Mouse (Mus musculus): ENCODE results near the gene Bicc1. TPM values are rescaled to one million over a fixed set of nuclear protein-coding genes. Genes with fewer than 3 reads are reported as not detected.

Gene Bicc1
- polyA plus RNA-seq, 1 experiment from 2014 or later, result 3.5 TPM

DNA sequence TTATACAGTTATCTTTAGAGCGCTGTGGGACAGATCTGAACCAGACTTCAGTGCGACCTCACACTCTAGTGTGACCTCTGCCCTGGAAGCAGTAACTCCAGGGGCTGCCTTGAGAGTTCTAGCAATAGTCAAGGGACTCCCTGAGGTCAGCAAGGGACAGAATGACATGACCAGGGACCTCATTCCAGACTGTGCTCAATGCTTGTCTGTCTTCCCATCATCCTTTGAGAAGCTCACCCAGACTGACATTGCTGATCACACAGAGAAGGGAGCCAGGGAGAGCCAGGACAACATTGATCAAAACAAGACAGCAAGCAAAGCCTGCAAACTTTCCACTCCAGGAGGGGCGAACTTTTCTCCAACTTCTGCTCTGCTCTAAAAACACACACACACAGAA is 38.7 kb downstream of the Bicc1 start:
- no peaks in the 10 kb centered on the region; the same call in 1 of the 2 replicates for H3K4me1 ChIP-seq (ENCODE audit: control insufficient read depth, low read depth, low read length)
- no peak overlapping the region for H3K4me2 ChIP-seq (ENCODE audit: low read depth, low read length)
- H3K27me3 ChIP-seq (ENCODE audit: control insufficient read depth, insufficient read depth, low read depth, low read length), result no peaks in the 10 kb centered on the region
- H3K9ac ChIP-seq (ENCODE audit: low read depth, low read length), result no peak overlapping the region
- H3K4me3 ChIP-seq (ENCODE audit: low read depth, low read length), result no peak overlapping the region
- ATAC-seq (ENCODE audit: low read depth), result no peak
- no peaks in the 10 kb centered on the region for H3K36me3 ChIP-seq (ENCODE audit: control insufficient read depth, insufficient read depth)
- H3K27ac ChIP-seq (ENCODE audit: low read length), result no peak overlapping the region
- 63% methylated on average over 3 of the region's 3 CpGs for WGBS (ENCODE audit: insufficient replicate concordance)
- no peaks in the 10 kb centered on the region for H3K9me3 ChIP-seq (replicated peaks; ENCODE audit: control insufficient read depth, low read length)

DNA sequence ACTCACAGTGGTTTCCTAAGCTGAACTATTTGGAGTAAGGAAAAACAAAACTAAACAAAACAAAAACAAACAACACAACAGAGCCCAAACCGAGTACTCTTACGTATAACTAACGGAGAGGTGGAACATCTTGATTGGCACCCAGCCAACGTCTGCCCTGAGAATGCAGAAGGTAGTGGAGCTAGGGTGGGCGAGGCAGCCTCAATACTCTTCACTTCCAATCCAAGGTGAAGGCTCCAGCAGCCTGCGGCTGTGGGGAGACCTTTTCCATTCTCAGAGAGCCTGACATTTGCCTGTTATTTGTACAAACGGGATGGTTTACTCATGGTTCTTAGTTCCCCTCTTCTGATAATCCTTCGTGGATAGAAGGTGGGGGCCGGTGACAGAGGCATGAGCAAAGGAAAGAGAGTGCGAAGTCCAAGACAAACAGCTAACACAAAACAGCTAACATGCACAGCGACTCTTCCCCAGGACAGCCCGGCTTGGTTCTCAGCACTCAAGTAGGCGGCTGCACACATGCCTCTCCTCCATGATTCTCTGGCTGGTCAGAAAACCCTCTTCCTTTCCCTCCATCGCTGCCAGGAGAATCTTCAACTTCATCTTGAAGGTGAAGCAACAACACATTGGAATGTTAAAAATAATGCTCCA is 39.3 kb downstream of the Bicc1 start:
- Histone ChIP-seq H3K36me3 (ENCODE audit: control insufficient read depth, insufficient read depth) (no peaks in the 10 kb centered on the region), H3K4me2 (ENCODE audit: low read depth, low read length) (no peak overlapping the region), H3K9me3 (replicated peaks; ENCODE audit: control insufficient read depth, low read length) (no peaks in the 10 kb centered on the region), H3K4me1 (ENCODE audit: control insufficient read depth, low read depth, low read length) (no peaks in the 10 kb centered on the region; the same call in 1 of the 2 replicates), H3K4me3 (ENCODE audit: low read depth, low read length) (no peak overlapping the region), H3K9ac (ENCODE audit: low read depth, low read length) (no peak overlapping the region), H3K27ac (ENCODE audit: low read length) (no peak overlapping the region), H3K27me3 (ENCODE audit: control insufficient read depth, insufficient read depth, low read depth, low read length) (no peaks in the 10 kb centered on the region)
- ATAC-seq (ENCODE audit: low read depth), result no peak
- 58% methylated on average over 14 of the region's 14 CpGs for WGBS (ENCODE audit: insufficient replicate concordance)

DNA sequence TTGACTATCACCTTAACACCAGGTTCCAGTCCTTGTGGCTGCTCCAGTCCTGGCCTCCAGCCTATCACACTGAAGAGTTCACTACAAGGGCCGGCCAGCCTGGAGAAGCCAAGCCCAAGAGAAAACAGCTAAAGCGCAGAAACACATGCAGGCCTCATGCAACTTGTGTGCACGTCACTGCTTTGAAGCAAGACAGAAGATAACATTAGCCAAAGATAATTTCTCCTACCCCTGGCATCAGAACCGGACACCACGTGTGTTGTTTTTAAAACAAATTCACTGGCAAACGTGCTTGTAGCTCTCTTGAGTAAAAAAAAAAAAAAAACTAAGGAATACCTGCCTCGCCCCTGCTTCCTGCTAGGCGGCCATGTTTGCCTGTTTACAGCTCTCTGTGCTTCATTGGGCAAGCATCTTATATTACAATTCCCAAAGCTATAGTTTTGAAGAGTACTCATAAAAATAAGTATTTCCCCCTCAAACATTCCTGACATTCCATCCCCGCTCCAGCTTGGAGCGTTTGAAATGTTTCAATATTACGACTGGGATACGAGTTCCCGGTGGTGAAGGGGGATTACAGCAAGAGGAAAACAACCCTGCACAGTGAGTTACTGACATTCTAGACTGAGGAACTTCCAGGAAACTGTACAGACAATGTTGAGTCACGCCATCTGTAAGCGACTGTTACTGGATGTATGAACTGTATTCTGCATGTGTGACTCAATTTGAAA is 40.2 kb downstream of the Bicc1 start:
- Histone ChIP-seq H3K36me3 (ENCODE audit: control insufficient read depth, insufficient read depth) (no peaks in the 10 kb centered on the region), H3K27me3 (ENCODE audit: control insufficient read depth, insufficient read depth, low read depth, low read length) (no peaks in the 10 kb centered on the region), H3K9ac (ENCODE audit: low read depth, low read length) (no peak overlapping the region), H3K4me2 (ENCODE audit: low read depth, low read length) (no peak overlapping the region), H3K4me1 (ENCODE audit: control insufficient read depth, low read depth, low read length) (no peaks in the 10 kb centered on the region; the same call in 1 of the 2 replicates), H3K9me3 (replicated peaks; ENCODE audit: control insufficient read depth, low read length) (no peaks in the 10 kb centered on the region), H3K4me3 (ENCODE audit: low read depth, low read length) (no peak overlapping the region), H3K27ac (ENCODE audit: low read length) (no peak overlapping the region)
- WGBS (ENCODE audit: insufficient replicate concordance), result 62% methylated on average over 15 of the region's 15 CpGs
- ATAC-seq (ENCODE audit: low read depth), result no peak

DNA sequence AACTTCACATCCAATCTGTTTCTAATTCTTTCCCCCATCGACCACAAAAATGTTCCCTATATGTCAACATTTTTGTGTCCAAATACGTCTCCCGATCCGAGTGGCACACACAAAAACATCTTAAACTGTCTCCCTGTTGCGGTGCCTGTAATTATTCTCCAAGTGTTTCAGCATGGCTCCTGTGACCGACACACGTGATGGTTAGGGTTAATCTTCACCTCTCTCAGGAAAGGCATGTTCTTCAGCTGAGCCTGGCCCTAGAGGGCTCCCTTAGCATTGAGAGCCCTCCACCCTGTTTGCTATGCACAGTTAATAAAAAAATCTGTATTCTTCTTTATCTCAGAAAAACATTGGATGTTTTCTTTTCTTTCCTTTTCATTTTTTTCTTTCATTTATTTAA is 41.7 kb downstream of the Bicc1 start:
- Histone ChIP-seq H3K9ac (ENCODE audit: low read depth, low read length) (no peak overlapping the region), H3K4me2 (ENCODE audit: low read depth, low read length) (no peak overlapping the region), H3K27ac (ENCODE audit: low read length) (no peak overlapping the region), H3K9me3 (replicated peaks; ENCODE audit: control insufficient read depth, low read length) (no peaks in the 10 kb centered on the region), H3K27me3 (ENCODE audit: control insufficient read depth, insufficient read depth, low read depth, low read length) (no peaks in the 10 kb centered on the region), H3K4me3 (ENCODE audit: low read depth, low read length) (no peak overlapping the region), H3K4me1 (ENCODE audit: control insufficient read depth, low read depth, low read length) (no peaks in the 10 kb centered on the region; the same call in 1 of the 2 replicates), H3K36me3 (ENCODE audit: control insufficient read depth, insufficient read depth) (no peaks in the 10 kb centered on the region)
- ATAC-seq (ENCODE audit: low read depth), result no peak
- 71% methylated on average over 7 of the region's 7 CpGs for WGBS (ENCODE audit: insufficient replicate concordance)

GRCm38 (mm10) chr10:71114260-71114920 is 45.1 kb downstream of the Bicc1 start:
- Histone ChIP-seq H3K4me2 (ENCODE audit: low read depth, low read length) (no peak overlapping the region), H3K9me3 (replicated peaks; ENCODE audit: control insufficient read depth, low read length) (no peaks in the 10 kb centered on the region), H3K4me3 (ENCODE audit: low read depth, low read length) (no peak overlapping the region), H3K9ac (ENCODE audit: low read depth, low read length) (no peak overlapping the region), H3K27me3 (ENCODE audit: control insufficient read depth, insufficient read depth, low read depth, low read length) (no peaks in the 10 kb centered on the region), H3K27ac (ENCODE audit: low read length) (no peak overlapping the region), H3K4me1 (ENCODE audit: control insufficient read depth, low read depth, low read length) (no peaks in the 10 kb centered on the region), H3K36me3 (ENCODE audit: control insufficient read depth, insufficient read depth) (no peaks in the 10 kb centered on the region)
- 60% methylated on average over 10 of the region's 10 CpGs for WGBS (ENCODE audit: insufficient replicate concordance)
- no peak for ATAC-seq (ENCODE audit: low read depth)

DNA sequence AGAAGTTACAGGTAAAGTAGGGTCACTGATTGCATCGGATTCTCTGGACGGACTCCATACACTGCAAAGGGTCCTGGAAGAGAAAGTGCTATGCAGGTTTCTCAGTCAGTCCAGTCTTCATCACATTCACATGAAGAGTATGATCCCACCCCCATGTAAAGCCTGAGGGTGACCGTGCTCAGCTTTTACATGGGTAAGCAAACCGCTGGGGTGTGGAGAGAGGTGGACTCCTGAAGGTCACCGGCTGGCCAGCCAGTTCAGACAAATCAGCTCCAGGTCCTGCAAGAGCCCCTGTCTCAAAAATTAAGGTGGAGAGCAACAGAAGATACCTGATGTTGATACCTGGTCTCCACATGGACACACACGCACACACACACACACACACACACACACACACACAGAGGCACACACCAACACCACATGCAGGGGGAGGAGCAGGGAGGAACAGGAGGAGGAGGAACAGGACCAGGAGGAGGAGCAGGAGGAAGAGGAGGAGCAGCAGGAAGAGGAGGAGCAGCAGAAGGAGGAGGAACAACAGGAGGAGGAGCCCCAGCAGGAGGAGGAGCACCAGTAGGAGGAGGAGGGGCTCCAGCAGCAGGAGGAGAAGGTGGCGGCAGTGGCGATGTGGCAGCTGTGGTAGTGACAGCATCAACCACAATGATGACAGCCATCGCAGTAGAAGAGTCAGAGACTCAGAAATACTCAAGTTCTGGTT is 52.9 kb downstream of the Bicc1 start:
- H3K4me2 ChIP-seq (ENCODE audit: low read depth, low read length), result no peak overlapping the region
- H3K27me3 ChIP-seq (ENCODE audit: control insufficient read depth, insufficient read depth, low read depth, low read length), result no peaks in the 10 kb centered on the region
- H3K4me1 ChIP-seq (ENCODE audit: control insufficient read depth, low read depth, low read length), result no peaks in the 10 kb centered on the region; the same call in 1 of the 2 replicates
- H3K36me3 ChIP-seq (ENCODE audit: control insufficient read depth, insufficient read depth), result no peaks in the 10 kb centered on the region
- no peaks in the 10 kb centered on the region for H3K9me3 ChIP-seq (replicated peaks; ENCODE audit: control insufficient read depth, low read length)
- no peak for ATAC-seq (ENCODE audit: low read depth)
- H3K9ac ChIP-seq (ENCODE audit: low read depth, low read length), result no peak overlapping the region
- WGBS (ENCODE audit: insufficient replicate concordance), result 76% methylated on average over 9 of the region's 9 CpGs
- H3K27ac ChIP-seq (ENCODE audit: low read length), result no peak overlapping the region
- no peak overlapping the region for H3K4me3 ChIP-seq (ENCODE audit: low read depth, low read length)

DNA sequence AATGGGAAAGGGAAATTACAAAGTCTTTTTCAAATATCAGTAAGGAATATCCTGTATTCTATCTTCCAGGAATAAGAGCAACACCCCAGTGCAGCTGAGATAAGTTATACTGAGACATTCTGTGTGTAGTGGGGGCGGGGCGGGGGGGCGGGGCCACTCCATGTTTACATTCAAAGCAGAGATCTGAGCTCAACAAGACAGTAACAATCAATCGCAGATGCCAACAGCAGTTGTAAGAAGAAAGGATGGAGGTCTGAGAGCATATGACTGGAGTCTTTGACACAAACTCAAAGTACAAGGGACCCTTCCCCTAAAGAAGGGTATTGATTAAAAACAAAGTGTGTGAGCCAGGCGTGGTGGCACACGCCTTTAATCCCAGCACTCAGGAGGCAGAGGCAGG is 54.7 kb downstream of the Bicc1 start:
- H3K4me3 ChIP-seq (ENCODE audit: low read depth, low read length), result no peak overlapping the region
- H3K9me3 ChIP-seq (replicated peaks; ENCODE audit: control insufficient read depth, low read length), result no peaks in the 10 kb centered on the region
- H3K4me2 ChIP-seq (ENCODE audit: low read depth, low read length), result no peak overlapping the region
- H3K27me3 ChIP-seq (ENCODE audit: control insufficient read depth, insufficient read depth, low read depth, low read length), result no peaks in the 10 kb centered on the region
- H3K4me1 ChIP-seq (ENCODE audit: control insufficient read depth, low read depth, low read length), result no peaks in the 10 kb centered on the region; the same call in 1 of the 2 replicates
- H3K9ac ChIP-seq (ENCODE audit: low read depth, low read length), result no peak overlapping the region
- no peak overlapping the region for H3K27ac ChIP-seq (ENCODE audit: low read length)
- WGBS (ENCODE audit: insufficient replicate concordance), result 63% methylated on average over 6 of the region's 6 CpGs
- no peak for ATAC-seq (ENCODE audit: low read depth)
- H3K36me3 ChIP-seq (ENCODE audit: control insufficient read depth, insufficient read depth), result no peaks in the 10 kb centered on the region

GRCm38 (mm10) chr10:71100815-71101499 is 58.5 kb downstream of the Bicc1 start:
- Histone ChIP-seq H3K4me1 (ENCODE audit: control insufficient read depth, low read depth, low read length) (no peaks in the 10 kb centered on the region; the same call in 1 of the 2 replicates), H3K9ac (ENCODE audit: low read depth, low read length) (no peak overlapping the region), H3K4me2 (ENCODE audit: low read depth, low read length) (no peak overlapping the region), H3K27me3 (ENCODE audit: control insufficient read depth, insufficient read depth, low read depth, low read length) (no peaks in the 10 kb centered on the region), H3K36me3 (ENCODE audit: control insufficient read depth, insufficient read depth) (no peaks in the 10 kb centered on the region), H3K27ac (ENCODE audit: low read length) (no peak overlapping the region), H3K4me3 (ENCODE audit: low read depth, low read length) (no peak overlapping the region), H3K9me3 (replicated peaks; ENCODE audit: control insufficient read depth, low read length) (no peaks in the 10 kb centered on the region)
- ATAC-seq (ENCODE audit: low read depth), result no peak
- WGBS (ENCODE audit: insufficient replicate concordance), result 58% methylated on average over 8 of the region's 8 CpGs
